Comparison of ENCODE assay signal across 17 mouse cellular contexts in genomic region chr3:138712452-138713140, GRCm38 (mm10). TPM values are rescaled to one million over a fixed set of nuclear protein-coding genes. Genes with fewer than 3 reads are reported as not detected.
DNase-seq lines count a peak whose midpoint lies in the region; ATAC-seq and TF ChIP-seq lines count a peak whose summit lies in the region.
"Had no signal": no experiment of that assay in that cellular context is flagged by ENCODE, and none has a peak within 500 bp of the region (broad histone marks: within the 10 kb centered on the region; RNA-seq: fewer than 3 reads in every experiment).

No protein-coding gene starts in this region.

- H3K27me3 ChIP-seq in forebrain, embryonic 15.5 days: no peaks in the 10 kb centered on the region
- H3K27me3 ChIP-seq in forebrain, embryonic 10.5 days (ENCODE audit: poor library complexity, severe bottlenecking): no peaks in the 10 kb centered on the region
- H3K27me3 ChIP-seq in forebrain, postnatal 0 days (ENCODE audit: insufficient read depth, low read length): no peaks in the 10 kb centered on the region
- H3K27me3 ChIP-seq in intestine, postnatal 0 days (replicated peaks; ENCODE audit: control insufficient read depth, insufficient read depth, low read length): no peaks in the 10 kb centered on the region
- H3K27me3 ChIP-seq: heart, embryonic 12.5 days; hindbrain, embryonic 12.5 days; liver, embryonic 12.5 days; neural tube, embryonic 13.5 days had no signal

- no peaks in the 10 kb centered on the region for H3K36me3 ChIP-seq in forebrain, embryonic 15.5 days
- no peaks in the 10 kb centered on the region for H3K36me3 ChIP-seq in forebrain, embryonic 10.5 days (replicated peaks)
- H3K36me3 ChIP-seq in forebrain, postnatal 0 days (ENCODE audit: insufficient read depth): no peaks in the 10 kb centered on the region
- H3K36me3 ChIP-seq in intestine, postnatal 0 days (ENCODE audit: control insufficient read depth, insufficient read depth): no peaks in the 10 kb centered on the region
- H3K36me3 ChIP-seq: heart, embryonic 12.5 days; hindbrain, embryonic 12.5 days; liver, embryonic 12.5 days; neural tube, embryonic 13.5 days had no signal

- H3K27ac ChIP-seq in forebrain, embryonic 15.5 days (replicated peaks): peak overlapping the region; percentile 37
- no peak overlapping the region for H3K27ac ChIP-seq in forebrain, embryonic 10.5 days
- no peak overlapping the region for H3K27ac ChIP-seq in forebrain, postnatal 0 days (ENCODE audit: low read depth, low read length)
- H3K27ac ChIP-seq in intestine, postnatal 0 days (ENCODE audit: low read depth, low read length): no peak overlapping the region
- H3K27ac ChIP-seq: gastrocnemius, adult 2 months; hindbrain, embryonic 12.5 days; liver, embryonic 12.5 days; neural tube, embryonic 13.5 days had no signal

- TF ChIP-seq CTCF in forebrain, postnatal 0 days (IDR thresholded peaks at IDR 0.05; ENCODE audit: low read depth): no peak
- TF ChIP-seq CTCF in intestine, postnatal 0 days (IDR thresholded peaks at IDR 0.05; ENCODE audit: low read depth): no peak

- DNase-seq in forebrain, embryonic 10.5 days (ENCODE audit: extremely low spot score, low spot score): no peak
- peak; percentile 10 to 39 for DNase-seq in right cerebral cortex, adult 2 months (ENCODE audit: low spot score in 2 of 2)
- DNase-seq in right cerebral cortex, postnatal 14 days: no peak
- peak; percentile 45 for DNase-seq in forebrain, postnatal 0 days
- DNase-seq in Muller cell, postnatal 12 days (ENCODE audit: inconsistent ontology term): no peak
- no peak for DNase-seq in urinary bladder, postnatal 4 days (ENCODE audit: low spot score in 2 of 2)
- DNase-seq: gastrocnemius, adult 2 months; kidney, adult 2 months; right cerebral cortex, adult 18-20 months; thymus, adult 2 months had no signal

- H3K9ac ChIP-seq in forebrain, embryonic 15.5 days (replicated peaks): no peak overlapping the region
- H3K9ac ChIP-seq in forebrain, postnatal 0 days: no peak overlapping the region
- no peak overlapping the region for H3K9ac ChIP-seq in intestine, postnatal 0 days (ENCODE audit: low read depth, low read length)
- H3K9ac ChIP-seq: heart, embryonic 12.5 days; hindbrain, embryonic 12.5 days; liver, embryonic 12.5 days; neural tube, embryonic 13.5 days had no signal

- peak overlapping the region; percentile 6; the same call in 1 of the 2 replicates for H3K4me2 ChIP-seq in forebrain, embryonic 15.5 days (replicated peaks)
- peak overlapping the region; percentile 20; the same call in 1 of the 2 replicates for H3K4me2 ChIP-seq in forebrain, postnatal 0 days (ENCODE audit: low read depth)
- no peak overlapping the region for H3K4me2 ChIP-seq in intestine, postnatal 0 days (replicated peaks; ENCODE audit: low read depth)
- H3K4me2 ChIP-seq: heart, embryonic 12.5 days; hindbrain, embryonic 12.5 days; liver, embryonic 12.5 days; neural tube, embryonic 13.5 days had no signal

- no peak overlapping the region for H3K4me3 ChIP-seq in forebrain, embryonic 15.5 days
- H3K4me3 ChIP-seq in forebrain, embryonic 10.5 days: no peak overlapping the region
- no peak overlapping the region for H3K4me3 ChIP-seq in forebrain, postnatal 0 days (ENCODE audit: low read depth, low read length)
- H3K4me3 ChIP-seq in intestine, postnatal 0 days (ENCODE audit: low read depth, low read length): no peak overlapping the region
- H3K4me3 ChIP-seq: gastrocnemius, adult 2 months; heart, embryonic 12.5 days; hindbrain, embryonic 12.5 days; liver, embryonic 12.5 days; neural tube, embryonic 13.5 days had no signal

- 60% methylated on average over 11 of the region's 11 CpGs for WGBS in forebrain, embryonic 15.5 days
- 93% methylated on average over 11 of the region's 11 CpGs for WGBS in forebrain, embryonic 10.5 days
- 48% methylated on average over 11 of the region's 11 CpGs for WGBS in forebrain, postnatal 0 days
- WGBS in intestine, postnatal 0 days: 85% methylated on average over 11 of the region's 11 CpGs

- peak; percentile 62 for ATAC-seq in forebrain, embryonic 15.5 days (replicated peaks)
- ATAC-seq in forebrain, postnatal 0 days: peak; percentile 46
- ATAC-seq in intestine, postnatal 0 days: no peak
- ATAC-seq: liver, embryonic 12.5 days; midbrain, embryonic 16.5 days had no signal

- no peaks in the 10 kb centered on the region for H3K9me3 ChIP-seq in forebrain, embryonic 15.5 days
- H3K9me3 ChIP-seq in forebrain, embryonic 10.5 days: no peaks in the 10 kb centered on the region
- H3K9me3 ChIP-seq in forebrain, postnatal 0 days (ENCODE audit: low read length): no peaks in the 10 kb centered on the region
- no peaks in the 10 kb centered on the region for H3K9me3 ChIP-seq in intestine, postnatal 0 days (ENCODE audit: control insufficient read depth)
- H3K9me3 ChIP-seq: heart, embryonic 12.5 days; hindbrain, embryonic 12.5 days; liver, embryonic 12.5 days; neural tube, embryonic 13.5 days had no signal

- H3K4me1 ChIP-seq in forebrain, embryonic 15.5 days: peaks cover 10% of the 10 kb centered on the region; the same call in 1 of the 2 replicates
- peaks cover 17% of the 10 kb centered on the region for H3K4me1 ChIP-seq in forebrain, embryonic 10.5 days
- H3K4me1 ChIP-seq in forebrain, postnatal 0 days (ENCODE audit: insufficient read depth): no peaks in the 10 kb centered on the region; the same call in 1 of the 2 replicates
- H3K4me1 ChIP-seq in intestine, postnatal 0 days (replicated peaks; ENCODE audit: control insufficient read depth, insufficient read depth, low read length): no peaks in the 10 kb centered on the region
- H3K4me1 ChIP-seq: heart, embryonic 12.5 days; liver, embryonic 12.5 days; neural tube, embryonic 13.5 days had no signal

RNA-seq across cellular contexts. Expression of gene Tspan5, which starts 29.4 kb away (rescaled TPM):
- polyA plus RNA-seq in forebrain, embryonic 15.5 days (2015; fragmentation: Nextera tagmentation; extraction: Ambion mirVana): 89.1 and 104 TPM in 2 replicates
- polyA plus RNA-seq in forebrain, embryonic 10.5 days (2016; fragmentation: Nextera tagmentation; extraction: Ambion mirVana): 25.3 and 25.7 TPM in 2 replicates
- 149 and 172 TPM in 2 replicates for total RNA-seq in forebrain, postnatal 0 days (2014; rRNA removed)
- polyA plus RNA-seq in forebrain, postnatal 0 days (2015; fragmentation: Nextera tagmentation; extraction: Ambion mirVana): 96.8 and 123 TPM in 2 replicates
- polyA plus RNA-seq in intestine, postnatal 0 days (2015; fragmentation: Nextera tagmentation; extraction: Ambion mirVana): 6.4 and 7.4 TPM in 2 replicates

Comparison
In these comparisons a context has a peak if more than half of its experiments do, and no peak if none do; other contexts are left out.
1. DNase-seq: peak in right cerebral cortex, adult 2 months (2 of 2) and forebrain, postnatal 0 days (single experiment); none in forebrain, embryonic 10.5 days (single experiment), right cerebral cortex, postnatal 14 days (single experiment), Muller cell, postnatal 12 days (single experiment) and urinary bladder, postnatal 4 days (0 of 2).